Mouse (Mus musculus): ENCODE data around the gene Egln2.

DNA sequence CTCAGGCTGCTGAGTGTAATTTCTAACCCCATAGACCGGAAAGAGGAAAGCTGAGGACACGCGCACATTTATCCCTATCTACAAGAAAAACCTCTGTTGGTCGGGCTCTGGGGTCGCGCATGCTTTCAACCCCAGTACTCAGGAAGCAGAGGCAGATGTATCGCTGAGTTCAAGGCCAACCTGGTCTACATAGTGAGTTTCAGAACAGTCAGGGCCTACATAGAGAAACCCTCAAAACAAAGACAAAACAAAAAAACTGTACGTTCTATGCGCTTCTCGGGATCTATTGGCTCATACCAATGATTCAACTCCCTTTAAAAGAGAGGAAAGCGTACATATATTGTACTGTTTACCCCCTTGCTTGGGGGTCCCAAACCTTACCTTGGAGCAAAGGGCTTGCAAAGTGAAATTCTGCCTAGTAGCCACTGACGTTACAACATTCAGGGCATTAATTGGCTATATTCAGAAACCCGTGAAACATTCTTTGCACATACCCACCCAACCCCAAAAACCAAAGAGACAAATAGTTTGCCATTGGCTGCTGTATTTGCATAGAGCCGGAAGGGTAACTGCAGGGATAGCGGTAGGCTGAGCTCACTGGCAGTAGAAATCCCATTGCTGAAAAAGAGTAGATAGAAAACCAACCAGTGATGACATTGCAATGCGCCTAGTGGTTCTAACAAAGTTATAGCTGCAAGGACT, 12.8 kb upstream of the Egln2 start:
- TF ChIP-seq POLR2A (IDR thresholded peaks at IDR 0.05; ENCODE audit: insufficient read length, low read depth) (no peak), MAX (IDR thresholded peaks at IDR 0.05; ENCODE audit: low read depth) (no peak), CEBPB (IDR thresholded peaks at IDR 0.05; ENCODE audit: insufficient read depth, poor library complexity, severe bottlenecking) (no peak), MYOG (IDR thresholded peaks at IDR 0.05; ENCODE audit: control insufficient read depth in 1 of 3, insufficient read depth in 1 of 3, insufficient read length in 2 of 3, low read depth in 2 of 3) (no peak), TCF12 (IDR thresholded peaks at IDR 0.05; ENCODE audit: insufficient read depth, poor library complexity, severe bottlenecking) (no peak), E2F4 (IDR thresholded peaks at IDR 0.05; ENCODE audit: insufficient read depth) (no peak), REST (IDR thresholded peaks at IDR 0.05; ENCODE audit: insufficient read depth, insufficient read length) (no peak), USF1 (IDR thresholded peaks at IDR 0.05; ENCODE audit: low read depth) (no peak), TCF3 (IDR thresholded peaks at IDR 0.05; ENCODE audit: insufficient read length, low read depth) (no peak), POLR2AphosphoS2 (IDR thresholded peaks at IDR 0.05; ENCODE audit: insufficient read length, low read depth) (no peak), SRF (IDR thresholded peaks at IDR 0.05; ENCODE audit: control insufficient read depth, insufficient read length, low read depth) (no peak), MYOD1 (IDR thresholded peaks at IDR 0.05; ENCODE audit: control insufficient read depth in 1 of 3, insufficient read length in 2 of 3, low read depth in 2 of 3) (no peak)
